Mouse (Mus musculus): ENCODE results near the gene Nsun2.
A peak's percentile ranks its signal among the peaks of the same experiment; 100 is the strongest.

Gene Nsun2

DNA sequence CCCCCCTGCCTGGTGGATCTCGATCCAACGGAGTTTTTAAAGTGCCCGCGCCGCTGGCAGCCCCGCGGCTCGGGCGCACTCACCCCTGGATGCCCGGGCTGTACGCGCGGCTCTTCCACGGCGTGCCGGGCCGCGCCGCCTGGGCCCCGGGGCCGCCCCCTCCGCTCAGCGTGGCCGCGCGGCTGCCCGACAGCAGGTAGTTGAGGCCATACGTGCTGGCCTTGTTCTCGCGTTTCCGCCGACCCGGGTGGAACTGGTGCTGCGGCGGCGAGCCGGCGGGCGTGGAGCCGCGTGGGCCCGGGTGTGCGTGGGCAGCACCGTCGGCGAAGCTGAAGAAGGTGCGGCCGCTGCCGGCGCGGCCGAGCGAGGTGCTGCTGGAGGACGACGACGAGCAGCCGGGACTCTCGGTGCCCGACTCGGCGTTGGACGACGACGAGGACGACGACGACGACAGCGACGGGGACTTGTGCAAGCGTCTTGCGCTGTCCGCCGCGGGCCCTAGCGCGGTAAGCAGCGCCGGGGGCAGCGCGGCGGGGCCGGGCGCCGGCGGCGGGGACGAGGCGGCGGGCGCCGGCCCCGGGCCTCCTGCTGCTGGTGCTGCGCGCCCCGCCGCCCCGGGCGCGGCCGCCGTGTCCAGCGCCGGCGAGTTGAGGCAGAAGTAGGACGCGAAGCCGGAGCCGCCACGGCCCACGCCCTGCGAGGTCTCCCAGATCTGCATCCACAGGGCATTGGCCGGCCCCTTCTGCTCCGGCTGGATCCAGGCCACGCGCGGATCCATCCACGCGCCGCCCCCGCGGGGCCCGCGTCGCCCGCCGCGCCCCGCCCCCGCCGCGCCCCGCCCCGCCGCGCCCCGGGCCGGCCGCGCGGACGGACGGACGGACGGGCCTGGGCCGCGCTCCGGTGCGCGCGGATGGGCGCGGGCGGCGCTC lies at the start of gene Nsun2:
Gene Nsun2, plus strand, starts transcription at position 342 of the 929 bp plus-strand sequence.
- peak; percentile 55 for DNase-seq

DNA sequence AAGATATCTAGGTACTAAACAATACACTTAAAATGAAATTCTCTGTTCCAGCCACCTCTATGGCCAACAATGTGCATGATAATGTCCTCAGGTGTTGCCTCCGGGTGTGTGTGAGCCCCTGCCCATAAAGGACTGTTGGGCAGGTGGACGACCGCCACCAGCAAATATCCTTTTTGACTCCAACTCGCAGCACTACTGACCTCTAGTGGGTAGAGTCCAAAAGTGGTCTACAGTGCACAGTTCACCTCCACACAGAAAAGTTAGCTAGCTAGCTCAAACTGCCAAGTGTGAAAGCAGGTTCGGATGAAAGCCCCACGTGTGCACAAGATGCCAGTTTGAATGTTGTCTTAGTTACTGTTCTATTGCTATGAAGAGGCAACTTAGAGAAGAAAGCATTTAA lies 48.2 kb upstream of the Nsun2 start:
- DNase-seq, result no peak

DNA sequence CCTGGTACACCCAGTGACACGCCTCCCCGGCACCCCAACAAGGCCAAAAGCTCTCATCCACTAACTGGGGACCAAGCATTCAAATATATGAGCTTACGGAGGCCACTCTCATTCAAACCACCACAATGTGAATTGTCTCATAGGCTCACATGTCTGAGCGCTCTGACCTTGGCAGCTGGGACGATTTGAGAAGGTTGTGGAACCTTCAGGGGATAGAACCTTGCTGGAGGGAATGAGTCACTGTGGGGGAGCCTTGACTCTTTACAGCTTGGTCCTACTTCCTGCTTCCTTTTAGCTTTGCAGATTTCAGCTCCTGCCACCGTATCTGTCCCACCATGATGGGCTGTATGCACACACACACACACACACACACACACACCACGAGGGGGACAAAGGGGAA lies 47.7 kb upstream of the Nsun2 start:
- DNase-seq, result no peak

DNA sequence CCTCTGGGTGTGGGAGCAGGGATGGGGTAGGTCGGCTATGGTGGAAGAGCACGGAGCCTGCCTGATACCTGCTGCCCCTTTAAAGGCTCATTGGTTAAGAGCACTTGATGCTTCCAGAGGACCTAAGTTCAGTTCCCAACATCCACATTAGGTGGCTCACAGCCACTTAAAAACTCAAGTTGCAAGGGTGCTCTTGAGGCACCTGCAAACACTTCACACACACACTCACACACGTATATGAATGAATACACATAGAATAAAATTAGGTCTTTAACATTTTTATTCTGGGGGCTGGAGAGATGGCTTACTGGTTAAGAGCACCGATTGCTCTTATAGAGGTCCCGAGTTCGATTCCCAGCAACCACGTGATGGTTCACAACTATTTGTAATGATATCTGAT lies 46.4 kb upstream of the Nsun2 start:
- DNase-seq, result no peak

DNA sequence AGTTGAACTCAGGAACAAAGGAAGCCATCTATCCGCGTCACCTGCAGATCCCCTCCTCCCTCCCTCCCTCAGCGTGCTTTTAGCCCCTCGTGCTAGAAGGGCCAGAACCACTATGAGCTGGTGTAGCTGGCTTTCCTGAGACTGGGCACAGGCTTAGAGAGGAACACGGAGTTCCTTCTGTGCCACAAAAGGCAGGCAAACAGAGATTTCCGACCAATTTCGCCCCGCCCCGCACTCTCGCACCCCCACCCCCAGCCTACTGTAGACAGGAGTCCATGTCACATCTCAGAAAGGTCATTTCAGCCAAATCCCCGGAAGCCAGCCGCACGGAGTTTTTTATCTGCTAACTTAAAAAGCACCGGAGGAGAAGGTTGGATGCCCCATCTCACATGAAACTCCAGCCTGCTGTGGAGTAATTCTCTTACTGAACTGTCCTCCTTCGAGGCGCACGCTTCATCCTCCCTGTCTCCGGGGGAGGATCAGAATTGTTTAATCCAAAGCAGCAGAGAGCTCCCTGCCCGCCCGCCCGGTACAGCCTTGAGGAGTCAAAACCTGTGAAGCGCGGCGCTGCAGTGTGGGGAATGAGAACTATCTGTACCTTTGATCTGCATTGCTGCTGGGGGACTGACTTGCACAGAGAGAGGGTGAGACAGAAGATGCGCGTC lies 45.8 kb upstream of the Nsun2 start:
- DNase-seq, result no peak

DNA sequence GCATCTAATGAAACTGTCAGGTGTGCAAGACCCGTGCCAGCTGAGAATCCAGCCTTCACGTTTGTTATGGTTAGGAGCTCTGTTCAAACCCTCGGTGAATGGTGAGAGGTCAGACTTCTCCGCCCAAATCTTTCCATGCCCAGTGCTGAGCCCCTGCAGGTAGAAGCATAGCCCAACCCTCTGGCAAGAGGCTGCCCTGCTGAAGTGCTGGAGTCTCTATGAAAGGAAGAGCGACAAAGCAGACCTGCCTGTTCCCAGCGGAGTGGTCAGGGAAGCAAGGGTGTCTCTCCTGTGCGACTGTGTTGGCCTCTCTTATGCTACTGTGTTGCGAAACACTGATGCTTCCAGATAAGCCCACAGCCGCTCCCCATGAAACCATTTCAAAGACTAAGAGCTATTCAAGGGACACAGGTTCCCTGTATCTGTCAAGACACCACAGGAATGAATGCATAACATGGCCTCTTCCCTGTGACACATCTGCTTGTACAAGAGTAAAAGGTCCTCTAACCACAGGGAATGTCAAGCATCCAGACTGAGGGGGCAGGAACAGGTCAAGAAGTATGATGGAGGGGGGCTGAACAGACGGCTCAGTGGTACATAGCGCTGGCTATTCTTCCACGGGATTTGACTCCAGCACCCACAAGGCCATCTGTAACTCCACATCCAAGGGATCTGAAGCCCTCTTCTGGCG lies 44.8 kb upstream of the Nsun2 start:
- no peak for DNase-seq

DNA sequence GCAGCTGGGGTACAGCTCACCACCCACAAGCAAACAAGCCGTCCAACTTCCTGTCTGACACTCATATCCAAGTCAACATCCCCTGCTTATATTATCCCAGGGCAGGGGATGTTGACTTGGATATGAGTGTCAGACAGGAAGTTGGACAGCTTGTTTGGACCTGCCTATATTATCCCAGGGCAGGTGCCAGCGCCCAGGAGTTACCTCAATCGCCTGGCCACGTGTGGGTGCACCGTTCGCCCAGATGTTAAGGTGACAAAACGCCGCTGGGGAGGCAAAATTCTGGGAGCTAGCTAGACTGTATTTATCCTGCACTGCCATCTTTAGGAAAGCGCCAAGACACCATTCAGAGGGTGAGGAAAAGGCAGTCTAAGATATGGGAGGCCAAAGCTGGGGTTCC lies 43.8 kb upstream of the Nsun2 start:
- DNase-seq, result no peak

DNA sequence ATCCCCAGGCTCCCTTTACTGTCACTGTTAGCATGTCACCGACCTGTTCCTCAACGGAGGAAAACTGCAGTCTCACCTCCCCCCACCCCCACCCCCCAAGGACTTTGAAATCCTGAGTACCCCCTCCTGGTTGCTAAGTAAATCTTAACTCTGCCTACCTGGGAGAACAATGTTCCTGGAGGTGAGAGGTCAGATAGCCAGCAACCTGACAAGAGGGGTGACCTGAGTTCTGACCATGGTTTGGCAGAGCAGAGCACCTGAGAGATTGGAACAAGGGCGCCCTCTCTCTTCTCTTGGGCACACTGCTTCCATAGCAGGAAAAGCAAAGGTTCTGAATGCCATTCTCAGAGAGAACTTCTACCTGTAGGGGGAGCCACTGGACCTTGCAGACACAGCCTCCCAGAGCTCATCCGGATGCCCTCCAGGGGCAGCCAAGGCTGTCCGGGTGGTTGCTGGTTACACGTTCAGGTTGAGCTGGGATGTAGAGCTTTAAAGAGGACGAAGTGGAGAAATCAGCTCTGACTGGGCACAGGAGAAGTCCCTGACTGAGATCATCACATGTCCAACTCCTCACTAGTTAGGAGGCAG lies 40.6 kb upstream of the Nsun2 start:
- peak; percentile 63 for DNase-seq

DNA sequence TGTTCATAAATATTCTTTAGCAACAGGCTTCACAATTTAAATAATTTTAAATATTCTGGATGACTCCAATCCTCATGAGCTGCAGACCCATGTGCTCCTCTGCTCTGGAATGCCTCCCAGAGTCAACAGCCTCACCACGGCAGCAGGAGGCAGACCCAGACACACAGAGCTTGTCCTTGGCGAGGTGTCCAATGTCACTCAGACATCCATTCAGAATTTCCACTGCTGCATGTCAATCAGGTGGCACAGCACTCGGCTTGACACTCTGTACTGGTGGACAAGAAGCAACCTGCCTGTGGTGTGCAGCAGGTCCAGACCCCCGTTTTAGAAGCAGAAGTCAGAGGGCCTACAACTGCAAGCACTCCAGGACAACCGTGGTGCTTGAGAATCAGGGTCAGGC lies 35.3 kb upstream of the Nsun2 start:
- no peak for DNase-seq

DNA sequence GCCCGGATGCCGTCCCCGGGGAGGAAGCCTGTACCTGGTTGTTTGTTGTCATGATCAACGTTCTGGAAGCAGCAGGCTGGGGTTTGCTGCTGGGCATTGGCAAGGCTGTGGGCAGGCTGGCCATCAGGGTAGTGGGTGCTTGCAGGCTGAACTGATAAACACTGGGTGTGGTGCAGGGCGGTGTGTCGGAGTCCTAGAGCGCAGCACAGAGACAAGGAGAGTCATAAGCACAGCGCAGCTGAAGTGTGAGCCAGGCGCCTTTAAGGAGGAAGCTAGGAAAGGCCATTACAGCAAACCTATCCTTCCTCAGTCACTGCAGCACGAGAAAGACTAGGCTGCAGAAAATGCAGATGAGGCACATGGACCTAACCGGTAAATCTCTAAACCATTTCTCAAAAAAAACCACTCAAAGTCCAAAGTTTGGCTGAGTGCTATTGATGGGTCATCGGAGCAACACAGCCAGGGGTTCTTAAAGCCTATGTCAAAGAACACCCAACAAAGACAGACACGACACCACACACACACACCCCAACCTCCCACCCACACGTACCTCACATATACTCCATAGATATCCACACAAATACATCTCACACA lies 31.3 kb upstream of the Nsun2 start:
- DNase-seq, result no peak

DNA sequence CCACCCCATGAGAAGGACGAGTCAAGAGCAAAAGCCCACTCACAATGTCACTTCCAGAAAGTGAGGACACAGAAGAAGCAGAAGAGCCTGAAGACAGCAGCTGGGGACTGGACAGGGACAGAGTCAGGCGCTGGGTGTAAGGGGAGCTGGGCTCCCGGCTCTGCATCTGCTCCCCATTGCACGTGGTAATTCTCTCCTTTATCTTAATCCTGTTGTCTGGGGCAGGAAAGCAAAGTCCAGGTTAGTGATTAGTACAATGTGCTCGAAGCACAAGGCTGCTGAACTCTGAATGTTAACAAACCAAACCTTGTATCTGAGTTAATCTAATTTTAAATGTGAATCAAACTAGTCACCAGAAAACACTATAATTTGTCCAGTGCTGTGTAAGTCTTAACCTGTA lies 30.7 kb upstream of the Nsun2 start:
- peak; percentile 17 for DNase-seq

DNA sequence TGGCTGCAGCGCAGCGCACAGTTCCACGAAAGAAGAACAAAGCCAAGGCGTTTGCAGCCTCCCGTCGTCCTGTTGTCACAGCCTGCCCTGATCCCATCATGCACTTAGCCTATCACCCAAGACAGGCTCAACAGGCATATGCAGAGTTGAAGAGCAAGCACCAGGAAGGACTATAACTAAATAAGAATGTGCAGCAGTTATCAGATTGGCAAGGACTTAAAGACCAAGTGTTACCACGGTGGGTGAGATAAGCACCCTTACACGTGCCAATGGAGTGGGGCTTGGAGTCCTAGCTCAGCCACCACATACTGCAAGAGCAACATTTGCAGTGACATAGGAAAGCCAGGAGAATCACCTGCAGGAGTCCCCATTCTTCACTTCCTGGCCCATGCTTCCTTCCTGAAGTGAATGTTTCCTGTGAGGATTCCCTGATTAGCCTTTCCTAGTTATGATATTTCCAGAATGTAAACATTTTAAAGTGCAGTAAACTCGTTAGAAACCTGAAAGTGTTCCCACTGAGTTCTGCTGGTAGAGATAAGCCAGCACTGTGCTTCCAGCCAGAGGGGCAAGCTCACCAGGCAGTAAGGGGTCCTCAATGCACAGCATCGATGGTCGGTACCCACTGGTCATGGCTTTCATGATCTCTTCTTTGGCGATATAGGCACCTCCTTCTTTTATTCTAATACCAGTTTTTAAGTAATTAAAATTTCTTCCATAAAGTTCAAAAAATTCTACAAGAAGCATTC lies 27.0 kb upstream of the Nsun2 start:
- DNase-seq, result no peak

DNA sequence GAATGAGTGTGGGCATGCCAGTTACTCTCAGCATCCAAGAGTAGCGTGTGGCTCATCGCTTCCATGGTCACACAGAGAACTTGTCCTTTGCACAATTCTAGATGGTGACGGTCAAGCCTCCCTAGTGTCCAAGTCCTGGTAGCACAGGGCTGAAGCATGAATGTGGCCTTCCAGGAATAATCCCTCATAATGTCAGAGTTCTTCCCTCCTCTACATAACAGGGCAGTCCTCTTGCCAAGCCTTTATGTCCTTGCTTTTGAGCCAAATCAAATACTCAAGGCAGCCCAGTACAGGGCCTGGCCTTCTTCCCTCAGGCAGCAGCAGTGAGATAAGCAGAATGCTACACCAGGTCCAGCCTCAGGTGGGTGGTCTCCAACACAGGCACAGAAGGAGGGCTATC lies 25.9 kb upstream of the Nsun2 start:
- DNase-seq, result no peak

DNA sequence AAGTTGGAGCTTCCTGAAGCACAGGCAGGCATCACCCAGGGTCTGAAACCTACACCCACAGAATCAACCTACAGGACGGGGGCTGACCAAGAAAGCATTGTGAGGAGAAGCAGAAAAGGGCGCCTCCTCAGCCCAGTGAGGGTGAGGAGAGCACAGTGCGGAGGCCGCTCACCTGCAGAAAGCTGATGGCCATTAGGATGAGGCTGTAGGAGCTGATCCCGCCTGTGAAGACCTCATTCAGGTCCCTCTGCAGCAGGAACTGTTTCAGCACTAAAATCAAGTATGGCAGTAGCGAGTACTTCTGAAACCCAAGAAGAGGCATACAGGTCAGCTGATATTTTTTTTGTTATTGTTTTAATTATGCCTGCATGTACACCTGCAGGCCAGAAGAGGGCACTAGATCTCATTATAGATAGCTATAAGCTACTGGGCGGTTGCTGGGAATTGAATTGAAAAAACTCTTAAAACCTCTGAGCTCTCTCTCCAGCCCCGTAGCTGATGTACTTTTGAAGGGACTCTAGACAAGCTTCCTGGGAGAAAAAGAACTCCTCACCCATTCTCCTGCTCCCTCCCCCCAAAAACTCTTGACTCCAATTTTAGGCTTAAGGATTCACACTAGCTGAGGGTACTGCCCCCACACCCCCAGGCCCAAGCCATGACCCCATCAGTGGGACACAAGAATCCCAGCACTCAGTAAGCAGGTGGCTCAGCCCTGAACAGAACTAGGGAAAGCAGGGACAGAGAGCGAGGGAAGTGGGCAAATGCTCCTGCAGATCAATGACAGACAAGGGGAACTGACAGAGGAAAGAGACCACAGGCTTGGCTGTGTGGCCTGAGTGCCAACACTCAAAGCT lies 23.9 kb upstream of the Nsun2 start:
- DNase-seq, result no peak

DNA sequence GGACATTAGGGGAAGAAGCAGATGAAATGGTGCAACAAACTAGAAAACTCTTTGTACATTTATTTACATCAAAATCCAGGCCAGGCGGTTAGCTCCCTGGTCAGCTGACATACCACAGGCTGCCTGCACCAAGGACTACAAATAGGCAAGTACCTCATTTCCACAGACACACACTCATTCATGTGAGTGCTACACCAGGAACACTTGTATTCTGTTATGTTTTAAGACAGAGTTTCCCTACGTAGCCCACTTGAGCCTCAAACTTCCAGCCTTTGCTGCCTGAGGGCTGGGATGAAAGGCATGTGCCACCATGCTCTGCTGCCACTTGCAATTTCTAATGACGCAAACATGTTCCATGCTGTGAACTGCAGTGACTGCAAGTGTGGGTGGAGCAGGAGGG lies 18.5 kb upstream of the Nsun2 start:
- DNase-seq, result no peak

DNA sequence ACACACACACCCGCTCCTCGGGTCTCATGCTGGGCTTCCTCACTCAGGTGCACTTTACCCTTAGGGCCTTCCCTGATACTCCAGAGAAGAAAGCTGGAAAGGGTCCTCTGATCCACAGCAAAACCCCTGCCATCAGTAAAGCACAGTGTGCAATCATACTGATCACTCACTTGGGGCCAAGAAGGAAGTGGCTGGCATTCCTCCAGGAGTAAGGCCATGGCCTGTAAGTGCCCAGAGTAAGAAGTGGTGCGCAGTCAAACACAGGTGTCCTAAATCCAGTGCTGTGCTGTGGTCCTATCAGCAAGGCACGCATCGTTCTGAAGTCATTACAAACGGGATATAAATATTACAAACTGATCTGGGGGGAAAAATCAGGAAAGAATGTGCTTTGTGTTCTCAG lies 16.1 kb upstream of the Nsun2 start:
- peak; percentile 31 for DNase-seq

DNA sequence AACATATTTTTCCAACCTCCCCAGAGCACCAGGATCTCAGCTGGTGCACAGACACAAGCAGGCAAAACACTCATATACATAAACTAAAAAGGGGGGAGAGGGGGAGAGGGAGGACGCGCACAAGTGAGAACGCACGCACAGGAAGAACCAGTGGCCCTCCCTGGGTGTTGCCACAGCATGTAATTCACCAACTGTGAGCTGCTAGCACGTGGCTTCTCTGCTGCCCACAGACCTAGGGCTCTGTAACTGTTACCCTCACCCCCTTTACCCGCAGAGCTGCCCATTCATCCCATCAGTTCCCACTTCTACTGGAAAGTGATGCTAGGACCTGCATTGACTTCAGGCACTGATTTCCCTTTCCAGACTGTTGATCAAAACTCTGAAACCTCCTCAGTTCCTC lies 14.4 kb upstream of the Nsun2 start:
- no peak for DNase-seq

DNA sequence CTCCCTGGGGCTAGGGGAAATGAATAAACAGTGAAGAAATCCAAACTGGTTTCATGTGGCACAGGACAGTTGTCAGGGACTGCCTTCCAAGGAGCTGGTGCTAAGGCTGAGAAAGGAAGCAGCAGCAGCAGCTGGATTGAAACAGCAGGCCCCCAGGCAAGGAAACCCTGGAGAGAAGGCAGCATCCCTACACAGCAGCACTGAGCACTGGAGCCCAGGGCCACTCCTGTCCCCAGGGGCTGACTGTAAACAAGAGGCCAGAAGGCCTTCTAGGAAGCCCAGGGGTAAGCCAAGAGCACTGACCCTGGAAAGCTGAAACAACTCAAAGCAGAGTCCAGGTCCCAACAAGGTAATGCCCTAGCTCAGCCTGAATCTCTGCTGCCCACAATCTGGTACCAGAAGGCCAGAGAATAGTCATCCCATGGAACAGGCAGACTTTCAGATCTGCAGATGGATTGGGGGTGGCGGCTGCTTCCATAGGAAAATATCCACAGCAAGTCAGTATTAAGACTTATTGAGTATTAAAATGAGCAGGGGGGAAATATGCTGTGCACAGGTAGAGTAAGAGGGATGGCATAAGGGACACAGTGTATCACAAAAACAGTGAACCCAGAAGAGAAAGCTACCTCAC lies 11.3 kb upstream of the Nsun2 start:
- no peak for DNase-seq

DNA sequence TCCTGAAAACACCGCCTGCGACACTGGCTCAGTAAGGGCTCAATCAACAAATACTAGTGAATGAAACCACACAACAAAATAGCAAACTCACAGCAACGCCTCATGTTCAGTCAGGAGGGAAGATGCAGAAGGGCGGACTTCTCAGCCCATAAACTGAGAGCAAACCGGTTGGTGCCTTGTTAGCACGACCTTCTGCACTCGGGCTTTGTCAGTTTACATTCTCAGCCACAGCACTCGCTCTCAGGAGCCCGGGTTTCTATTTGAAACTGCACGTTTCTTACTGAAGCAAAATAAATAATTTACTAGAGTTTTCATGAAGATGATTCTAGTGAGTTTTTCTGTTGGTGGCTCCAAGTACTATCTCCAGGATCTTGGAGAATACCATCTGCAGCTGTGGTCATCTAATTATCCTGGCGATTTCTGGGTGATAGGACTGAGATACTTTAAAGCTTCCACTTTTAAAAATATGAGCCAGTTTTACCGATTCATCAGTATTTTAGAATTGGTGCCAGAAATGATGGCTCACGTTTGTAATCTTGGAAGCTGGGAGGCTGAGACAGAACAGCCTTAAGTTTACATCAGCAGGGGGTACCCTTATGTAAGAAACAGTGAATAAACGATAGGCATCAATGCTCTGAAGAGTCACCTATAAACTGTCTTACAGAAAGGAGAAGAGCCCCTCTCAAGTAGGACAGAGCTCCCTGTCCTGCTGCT lies 9.9 kb upstream of the Nsun2 start:
- DNase-seq, result no peak

DNA sequence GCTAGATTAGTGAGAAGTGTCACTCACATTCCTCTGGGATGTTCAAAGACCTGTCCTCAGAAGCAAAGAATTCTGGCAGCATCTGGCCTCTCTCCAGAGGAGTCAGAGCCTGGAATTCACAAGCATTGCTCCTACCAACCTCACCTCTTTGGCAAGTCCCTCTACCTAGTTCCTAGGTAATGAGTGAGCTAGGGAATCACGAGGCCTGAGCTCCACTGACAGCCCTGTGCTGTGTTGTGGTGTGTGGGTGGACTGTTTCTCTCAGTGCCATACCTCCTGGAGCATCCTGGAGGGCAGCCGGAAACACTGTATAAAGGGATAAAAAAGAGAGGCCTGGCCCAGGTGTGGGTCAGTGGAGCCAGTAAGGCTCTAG lies 9.4 kb upstream of the Nsun2 start:
- peak; percentile 79 for DNase-seq

All from kidney, adult 11 months (tissue).